Mouse (Mus musculus): ENCODE measurements at regions not wholly inside any gene's neighbourhood (a gene's known extent, or its start where the extent isn't known, plus 50 kb on each side); places are given as distances from the start of the nearest gene placed in this dataset.

GRCm38 (mm10) chr17:51382552-51382951 is 203.4 kb upstream of the Tbc1d5 start:
- in situ Hi-C loops (cut with MboI; ENCODE audit: low sequenced_read_pairs in 2 of 2, unreplicated experiment in 2 of 2), result no loop called here
- Histone ChIP-seq H3K9me3 (ENCODE audit: control insufficient read depth, insufficient read depth, low read depth, low read length) (no peaks in the 10 kb centered on the region), H3K36me3 (ENCODE audit: control insufficient read depth, insufficient read depth, low read length, poor library complexity, severe bottlenecking) (no peaks in the 10 kb centered on the region), H3K4me1 (ENCODE audit: control insufficient read depth in 2 of 2, insufficient read depth in 2 of 2, low read length in 2 of 2, poor library complexity in 1 of 2) (0 out of 4 replicates have a peak, but pooled peaks cover 0 to 2% of the 10 kb centered on the region in 2 experiments), H3K4me3 (ENCODE audit: insufficient read depth in 1 of 2, low read depth in 1 of 2, low read length in 2 of 2, poor library complexity in 1 of 2, severe bottlenecking in 1 of 2) (no peak overlapping the region), H3K27ac (ENCODE audit: insufficient read depth, low read depth, low read length, poor library complexity, severe bottlenecking) (no peak overlapping the region), H3K9ac (ENCODE audit: insufficient read depth, low read depth, low read length, poor library complexity, severe bottlenecking) (no peak overlapping the region)
- TF ChIP-seq MAFK (IDR thresholded peaks at IDR 0.05; ENCODE audit: insufficient read depth, low read depth, low read length) (peak; percentile 74), CHD2 (IDR thresholded peaks at IDR 0.05; ENCODE audit: low read depth, low read length) (no peak), HCFC1 (IDR thresholded peaks at IDR 0.05; ENCODE audit: borderline replicate concordance, insufficient read depth, low read length) (no peak), ZC3H11A (IDR thresholded peaks at IDR 0.05; ENCODE audit: borderline replicate concordance, low read depth, low read length) (no peak), ZNF384 (IDR thresholded peaks at IDR 0.05; ENCODE audit: low read depth, low read length) (no peak)
- peak; percentile 2 for DNase-seq (ENCODE audit: low read depth, low spot score)

GRCm38 (mm10) chr17:51371937-51372479 is 192.9 kb upstream of the Tbc1d5 start:
- H3K27ac ChIP-seq (ENCODE audit: insufficient read depth, low read depth, low read length, poor library complexity, severe bottlenecking), result no peak overlapping the region
- TF ChIP-seq ZNF384 (IDR thresholded peaks at IDR 0.05; ENCODE audit: low read depth, low read length), result no peak
- no peak for TF ChIP-seq CHD2 (IDR thresholded peaks at IDR 0.05; ENCODE audit: low read depth, low read length)
- no peak for TF ChIP-seq ZC3H11A (IDR thresholded peaks at IDR 0.05; ENCODE audit: borderline replicate concordance, low read depth, low read length)
- no peak for TF ChIP-seq MAFK (IDR thresholded peaks at IDR 0.05; ENCODE audit: insufficient read depth, low read depth, low read length)
- TF ChIP-seq HCFC1 (IDR thresholded peaks at IDR 0.05; ENCODE audit: borderline replicate concordance, insufficient read depth, low read length), result no peak
- no peak for DNase-seq (ENCODE audit: low read depth, low spot score)
- H3K9ac ChIP-seq (ENCODE audit: insufficient read depth, low read depth, low read length, poor library complexity, severe bottlenecking), result no peak overlapping the region
- H3K4me1 ChIP-seq (ENCODE audit: control insufficient read depth in 2 of 2, insufficient read depth in 2 of 2, low read length in 2 of 2, poor library complexity in 1 of 2), result no peaks in the 10 kb centered on the region
- in situ Hi-C loops (cut with MboI; ENCODE audit: low sequenced_read_pairs in 2 of 2, unreplicated experiment in 2 of 2), result no loop called here
- H3K9me3 ChIP-seq (ENCODE audit: control insufficient read depth, insufficient read depth, low read depth, low read length), result no peaks in the 10 kb centered on the region
- no peaks in the 10 kb centered on the region for H3K36me3 ChIP-seq (ENCODE audit: control insufficient read depth, insufficient read depth, low read length, poor library complexity, severe bottlenecking)
- no peak overlapping the region for H3K4me3 ChIP-seq (ENCODE audit: insufficient read depth in 1 of 2, low read depth in 1 of 2, low read length in 2 of 2, poor library complexity in 1 of 2, severe bottlenecking in 1 of 2)

GRCm38 (mm10) chr17:51370990-51371389 is 191.8 kb upstream of the Tbc1d5 start:
- no peaks in the 10 kb centered on the region for H3K4me1 ChIP-seq (ENCODE audit: control insufficient read depth in 2 of 2, insufficient read depth in 2 of 2, low read length in 2 of 2, poor library complexity in 1 of 2)
- H3K27ac ChIP-seq (ENCODE audit: insufficient read depth, low read depth, low read length, poor library complexity, severe bottlenecking), result no peak overlapping the region
- H3K9me3 ChIP-seq (ENCODE audit: control insufficient read depth, insufficient read depth, low read depth, low read length), result no peaks in the 10 kb centered on the region
- no peak overlapping the region for H3K9ac ChIP-seq (ENCODE audit: insufficient read depth, low read depth, low read length, poor library complexity, severe bottlenecking)
- no peak overlapping the region for H3K4me3 ChIP-seq (ENCODE audit: insufficient read depth in 1 of 2, low read depth in 1 of 2, low read length in 2 of 2, poor library complexity in 1 of 2, severe bottlenecking in 1 of 2)
- no peak for TF ChIP-seq CHD2 (IDR thresholded peaks at IDR 0.05; ENCODE audit: low read depth, low read length)
- no peak for TF ChIP-seq MAFK (IDR thresholded peaks at IDR 0.05; ENCODE audit: insufficient read depth, low read depth, low read length)
- no peak for TF ChIP-seq ZNF384 (IDR thresholded peaks at IDR 0.05; ENCODE audit: low read depth, low read length)
- no peak for TF ChIP-seq ZC3H11A (IDR thresholded peaks at IDR 0.05; ENCODE audit: borderline replicate concordance, low read depth, low read length)
- TF ChIP-seq HCFC1 (IDR thresholded peaks at IDR 0.05; ENCODE audit: borderline replicate concordance, insufficient read depth, low read length), result no peak
- H3K36me3 ChIP-seq (ENCODE audit: control insufficient read depth, insufficient read depth, low read length, poor library complexity, severe bottlenecking), result no peaks in the 10 kb centered on the region
- no peak for DNase-seq (ENCODE audit: low read depth, low spot score)
- in situ Hi-C loops (cut with MboI; ENCODE audit: low sequenced_read_pairs in 2 of 2, unreplicated experiment in 2 of 2), result no loop called here

- no peaks in the 10 kb centered on the region for H3K36me3 ChIP-seq (ENCODE audit: control insufficient read depth, insufficient read depth, low read length, poor library complexity, severe bottlenecking)
- DNase-seq (ENCODE audit: low read depth, low spot score), result no peak
- no peak overlapping the region for H3K27ac ChIP-seq (ENCODE audit: insufficient read depth, low read depth, low read length, poor library complexity, severe bottlenecking)
- TF ChIP-seq HCFC1 (IDR thresholded peaks at IDR 0.05; ENCODE audit: borderline replicate concordance, insufficient read depth, low read length) (no peak), ZNF384 (IDR thresholded peaks at IDR 0.05; ENCODE audit: low read depth, low read length) (no peak), CHD2 (IDR thresholded peaks at IDR 0.05; ENCODE audit: low read depth, low read length) (no peak), MAFK (IDR thresholded peaks at IDR 0.05; ENCODE audit: insufficient read depth, low read depth, low read length) (no peak), ZC3H11A (IDR thresholded peaks at IDR 0.05; ENCODE audit: borderline replicate concordance, low read depth, low read length) (no peak)
- H3K4me1 ChIP-seq (ENCODE audit: control insufficient read depth in 2 of 2, insufficient read depth in 2 of 2, low read length in 2 of 2, poor library complexity in 1 of 2), result no peaks in the 10 kb centered on the region
- H3K9ac ChIP-seq (ENCODE audit: insufficient read depth, low read depth, low read length, poor library complexity, severe bottlenecking), result no peak overlapping the region
- in situ Hi-C loops (cut with MboI; ENCODE audit: low sequenced_read_pairs in 2 of 2, unreplicated experiment in 2 of 2), result no loop called here
- no peaks in the 10 kb centered on the region for H3K9me3 ChIP-seq (ENCODE audit: control insufficient read depth, insufficient read depth, low read depth, low read length)
- no peak overlapping the region for H3K4me3 ChIP-seq (ENCODE audit: insufficient read depth in 1 of 2, low read depth in 1 of 2, low read length in 2 of 2, poor library complexity in 1 of 2, severe bottlenecking in 1 of 2)
Observed at GRCm38 (mm10) chr17:51370085-51370484, 190.9 kb upstream of the Tbc1d5 start.

Measured in ES-E14 (cell line).